Mouse (Mus musculus) right cerebral cortex, postnatal 36 days (tissue): ENCODE results near the gene Hexb.
"Not testable (repeated sequence)": the region's sequence is repeated elsewhere in the genome, so short reads cannot be mapped to it uniquely, and the experiment has no call there.

Experiments used
- DNase-seq, 2 experiments: peaks; one replicate each; pipeline ENCODE4 v3.0.0; 2022; ENCODE audit warnings: low spot score in 2 of 2, mixed read lengths in 1 of 2

Hexb gene

DNA sequence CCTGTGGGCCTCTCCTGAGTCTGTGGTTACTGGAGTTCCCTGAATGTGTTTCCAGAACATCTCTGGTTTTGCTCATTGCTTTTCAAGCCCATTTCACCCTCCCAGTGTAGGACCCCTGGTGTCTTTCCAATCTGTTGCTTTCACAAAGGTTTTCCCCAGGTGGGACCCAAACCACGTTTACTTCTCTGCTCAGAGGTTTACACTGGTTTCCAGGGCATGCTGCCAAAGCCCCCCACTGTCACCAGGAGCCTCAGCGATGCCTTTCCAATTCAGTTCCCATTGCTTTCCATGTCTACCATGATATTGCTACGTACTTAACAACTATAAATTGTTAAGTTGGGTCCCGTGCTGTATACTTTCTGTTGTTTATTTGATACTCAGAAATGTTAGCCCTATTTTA is 15.3 kb downstream of the Hexb start:
- no peak for DNase-seq

DNA sequence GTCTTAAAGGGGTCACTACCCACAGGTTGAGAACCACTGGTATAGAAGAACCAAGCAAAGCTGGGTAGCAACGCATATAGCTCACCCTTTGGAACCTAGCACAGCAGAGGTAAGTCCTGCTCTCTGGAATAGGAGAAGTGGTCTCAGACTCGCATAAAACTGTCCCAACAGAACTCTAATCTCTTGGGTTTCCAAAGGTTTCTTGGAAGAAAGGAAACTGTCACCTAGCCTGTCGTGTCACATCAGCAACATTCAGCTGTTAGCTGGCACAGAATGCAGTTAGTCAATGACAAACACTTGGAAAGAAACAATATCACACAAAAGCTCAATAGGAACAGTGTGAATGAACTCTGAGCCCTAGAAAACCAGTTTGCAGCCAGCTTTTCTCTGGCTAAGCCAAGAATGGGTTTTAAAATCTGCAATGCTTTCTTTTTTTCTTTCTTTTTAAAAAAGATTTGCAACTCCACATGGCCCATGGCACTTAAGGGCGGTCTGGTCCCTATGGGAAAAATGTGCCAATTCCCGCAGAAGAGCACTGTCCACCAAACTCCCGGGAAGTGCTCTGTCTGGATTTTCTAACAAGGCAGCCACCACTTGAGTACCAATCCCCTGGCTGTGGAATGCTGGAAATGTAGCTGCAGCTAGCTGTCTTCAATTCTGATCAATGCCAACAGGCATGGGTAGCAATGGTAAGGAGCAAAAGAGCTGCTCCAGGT is 17.9 kb downstream of the Hexb start:
- no peak for DNase-seq

DNA sequence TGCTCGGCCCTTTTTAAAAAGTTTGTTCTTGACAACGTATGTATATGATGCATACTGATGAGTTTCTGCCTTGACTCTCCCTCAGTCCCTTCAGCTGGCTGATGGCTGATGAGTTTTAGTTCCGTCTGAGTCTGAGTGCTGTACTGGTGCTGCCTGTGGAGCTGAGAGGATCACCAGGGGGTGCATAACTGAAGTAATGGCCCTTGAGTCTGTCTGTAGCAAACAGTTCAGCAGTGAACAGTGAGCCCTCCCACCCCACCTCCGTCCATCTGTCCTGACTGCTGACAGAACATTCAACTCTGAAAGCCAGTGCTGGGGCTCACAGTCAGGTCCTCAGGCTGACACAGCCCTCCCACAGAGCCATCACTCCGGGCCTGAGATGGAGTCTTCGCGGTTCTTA is 19.2 kb downstream of the Hexb start:
- DNase-seq: no peak

DNA sequence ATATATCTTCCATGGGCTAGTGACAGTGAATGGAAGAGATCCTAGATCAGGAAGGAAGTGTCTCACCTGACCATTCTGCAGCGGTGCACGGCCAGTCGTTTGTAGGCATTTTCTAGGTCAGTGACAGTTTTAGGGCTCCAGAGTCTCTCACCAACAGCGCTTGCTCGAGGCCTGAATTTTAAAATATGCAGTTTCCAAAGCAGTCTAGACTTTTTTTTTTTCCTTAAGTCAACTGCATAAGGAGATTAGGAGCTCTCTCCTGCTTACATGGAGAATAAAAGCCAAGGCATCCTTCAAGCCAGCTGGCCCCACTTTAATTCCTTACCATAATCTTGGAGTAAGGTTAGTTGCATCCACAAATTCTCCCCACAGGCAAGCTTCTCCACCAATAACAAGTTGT is 21.4 kb downstream of the Hexb start:
- no peak for DNase-seq

DNA sequence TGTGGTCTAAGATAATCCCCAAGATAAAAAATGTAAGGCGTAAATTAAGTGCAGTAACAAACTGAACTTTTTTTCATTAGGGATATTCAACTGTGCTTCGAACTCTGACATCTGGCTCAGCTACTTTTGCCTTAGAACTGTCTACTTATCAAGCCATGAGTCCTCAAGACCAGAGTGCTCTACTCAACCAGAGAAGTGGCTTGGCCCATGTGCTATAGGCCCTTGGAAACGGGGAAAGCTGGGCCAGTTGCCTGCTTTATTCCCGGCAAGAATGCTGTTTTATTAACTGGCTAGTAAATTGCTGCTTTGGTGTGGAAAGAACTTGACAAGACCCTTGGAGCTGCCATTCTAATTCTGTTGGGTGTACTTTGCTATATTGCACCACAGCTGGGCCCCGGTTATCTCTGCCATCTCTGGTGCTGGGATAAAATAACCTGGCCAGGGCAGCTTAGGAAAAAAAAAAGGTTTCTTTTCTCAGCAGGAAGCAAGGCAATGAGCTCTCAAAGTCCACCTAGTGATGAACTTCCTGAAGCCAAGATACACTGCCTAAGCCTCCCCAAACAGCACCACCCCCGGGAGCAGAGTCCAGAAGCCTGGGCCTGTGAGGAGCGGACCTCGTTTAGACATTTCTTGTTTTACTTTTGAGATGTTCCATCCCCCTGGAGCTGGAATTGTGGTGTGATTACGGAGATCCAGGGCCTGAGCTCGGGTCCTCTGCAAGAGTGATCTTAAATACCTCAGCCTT is 22.5 kb downstream of the Hexb start:
- DNase-seq: no peak

DNA sequence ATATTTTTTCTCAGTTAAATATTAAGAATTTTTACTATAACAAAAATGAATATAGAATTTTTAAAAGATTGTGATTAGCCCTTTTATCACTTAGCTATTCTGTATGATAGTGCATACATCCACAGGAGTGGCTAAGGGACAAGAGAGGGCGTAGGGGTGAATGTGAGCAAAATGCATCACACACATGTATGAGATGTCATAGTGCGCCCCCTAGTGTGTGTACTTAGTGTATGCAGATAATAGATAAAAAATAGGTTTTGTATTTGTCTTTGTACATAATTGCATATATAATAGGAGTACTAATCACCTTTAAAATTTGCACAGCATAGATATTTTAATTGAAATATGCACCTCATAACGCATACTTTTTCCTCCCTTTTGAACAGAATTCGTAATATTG is 52.3 kb downstream of the Hexb start:
- DNase-seq: no peak

DNA sequence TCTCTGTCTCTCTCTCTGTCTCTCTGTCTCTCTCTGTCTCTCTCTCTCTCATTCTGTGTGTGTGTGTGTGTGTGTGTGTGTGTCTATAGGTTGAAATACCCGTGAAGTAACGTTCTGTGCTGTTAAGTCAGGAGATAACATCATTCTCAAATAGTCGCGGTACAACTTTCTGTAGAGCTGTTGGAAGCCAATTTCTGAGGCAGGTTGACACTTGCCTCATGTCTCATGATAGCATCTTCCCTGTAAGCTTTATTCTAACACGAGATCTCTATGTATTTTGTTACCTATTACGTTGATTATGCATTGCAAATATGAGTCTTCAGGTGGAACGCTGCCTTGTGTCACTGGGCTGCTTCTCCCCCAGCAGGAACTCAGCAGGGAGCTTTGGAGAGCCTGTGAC is 55.8 kb downstream of the Hexb start:
- no peak for DNase-seq

DNA sequence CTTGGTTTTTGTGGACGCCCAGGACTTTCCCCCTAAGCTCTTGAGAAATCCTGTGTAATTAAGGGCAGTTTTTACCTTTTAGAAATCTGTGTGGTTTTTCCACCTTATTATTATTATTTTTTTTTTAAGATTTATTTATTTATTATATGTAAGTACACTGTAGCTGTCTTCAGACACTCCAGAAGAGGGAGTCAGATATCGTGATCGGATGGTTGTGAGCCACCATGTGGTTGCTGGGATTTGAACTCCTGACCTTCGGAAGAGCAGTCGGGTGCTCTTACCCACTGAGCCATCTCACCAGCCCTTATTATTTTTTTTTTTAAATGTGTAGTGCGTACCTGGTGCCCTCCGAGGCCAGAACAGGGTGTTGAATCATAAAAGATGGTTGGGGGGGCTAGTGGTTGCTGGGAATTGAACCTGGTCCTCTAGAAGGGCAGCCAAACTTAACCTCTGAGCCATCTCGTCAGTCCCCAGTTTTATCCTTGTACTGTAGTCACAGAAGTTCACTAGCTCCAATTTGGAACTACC is 59.7 kb downstream of the Hexb start:
- DNase-seq: not testable (repeated sequence)

DNA sequence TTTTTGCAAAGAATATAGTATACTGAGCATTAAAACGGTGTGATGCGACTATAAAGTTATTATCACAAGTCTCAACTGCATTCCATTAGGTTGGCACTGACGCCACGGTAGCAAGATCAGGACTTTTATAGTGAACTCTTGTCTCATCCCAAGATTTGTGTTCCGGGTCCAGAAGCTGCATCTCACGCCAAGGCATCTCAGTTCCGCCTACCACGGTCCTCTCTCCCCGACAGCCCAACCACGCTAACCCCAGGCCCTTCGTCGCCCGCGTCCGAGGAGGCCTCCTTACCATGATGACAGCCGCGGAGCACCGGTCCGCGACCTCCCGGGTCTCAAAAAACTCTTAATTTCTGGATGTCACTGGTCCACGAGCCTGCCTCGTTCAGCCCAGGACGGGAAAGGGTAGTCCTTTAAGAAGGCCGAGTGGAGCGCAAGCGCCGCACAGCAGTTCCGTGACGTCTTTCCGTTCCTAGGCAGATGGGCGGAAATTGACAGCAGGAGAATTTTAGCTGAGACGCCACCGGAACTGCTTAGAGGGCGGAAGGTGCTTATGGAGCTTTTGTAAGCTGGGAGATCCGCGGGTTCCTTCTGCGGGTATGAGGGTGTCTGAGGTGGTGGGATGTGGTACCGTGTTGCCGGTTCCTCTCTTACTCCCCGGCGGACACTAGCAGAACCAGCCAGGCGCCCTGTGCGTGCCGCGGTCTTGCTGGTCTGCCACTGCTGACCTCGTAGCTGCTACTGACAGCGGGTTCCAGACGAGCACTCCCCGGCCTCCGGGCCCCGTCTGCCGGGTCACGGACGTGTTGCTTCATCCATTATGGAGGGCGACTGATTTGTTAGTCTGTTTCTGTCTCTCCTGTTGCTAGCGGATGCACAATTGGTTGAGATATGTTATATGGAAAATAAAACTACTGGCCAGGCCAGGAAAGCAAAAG is 60.4 kb downstream of the Hexb start, which contains the start of the genes Gfm2 and Nsa2:
Gene Gfm2 (plus strand): TSS at position 472 of the 935 bp plus-strand sequence.
Gene Nsa2 (minus strand): TSS at position 472 of the 935 bp plus-strand sequence.
- DNase-seq: peak; percentile 88 to 89

DNA sequence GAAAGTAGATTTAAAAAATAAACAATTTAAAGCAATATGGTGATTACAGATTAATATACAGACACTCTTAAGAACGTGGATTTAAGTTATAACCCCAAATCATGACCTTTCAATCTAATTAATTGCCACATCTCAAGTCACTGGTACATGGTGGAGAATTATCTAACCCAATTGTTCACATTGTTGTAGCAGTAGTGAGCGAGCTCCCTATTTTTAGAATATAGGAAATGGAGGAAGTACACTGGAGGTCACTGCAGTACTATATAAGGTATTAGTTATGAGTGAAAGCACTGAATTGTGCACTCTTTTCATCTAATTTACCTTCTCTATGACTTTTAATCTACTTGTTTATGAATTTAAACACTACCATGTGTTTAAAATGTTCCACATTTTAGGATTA is 67.7 kb downstream of the Hexb start:
- DNase-seq: not testable (repeated sequence)

DNA sequence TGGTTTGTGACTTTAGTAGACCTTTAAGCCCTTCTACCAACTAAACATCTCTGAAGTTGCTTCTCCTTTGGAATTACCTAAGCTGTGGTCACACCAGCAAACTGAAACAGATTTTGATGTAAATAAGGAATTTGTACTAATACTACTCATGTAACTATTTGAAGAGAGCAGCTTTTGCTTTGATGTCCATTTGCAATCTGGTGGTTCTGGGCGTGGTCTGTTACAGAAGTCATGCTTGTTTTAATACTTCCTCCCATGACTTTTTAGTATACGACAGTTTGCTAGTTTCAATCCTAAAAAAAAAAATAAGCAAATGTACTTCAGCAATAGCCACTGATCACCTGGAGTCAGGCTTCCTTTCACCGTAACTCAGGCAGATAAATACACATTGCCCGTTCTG is 68.5 kb downstream of the Hexb start:
- not testable (repeated sequence) for DNase-seq
